Mouse (Mus musculus): ENCODE results near the gene Krtap5-4. TPM values are rescaled to one million over a fixed set of nuclear protein-coding genes. Genes with fewer than 3 reads are reported as not detected.
A peak's percentile ranks its signal among the peaks of the same experiment; 100 is the strongest.
"Not testable (repeated sequence)": the region's sequence is repeated elsewhere in the genome, so short reads cannot be mapped to it uniquely, and the experiment has no call there.

Krtap5-4 gene
- polyA plus RNA-seq, 1 experiment from 2014 or later, result not detected

- H3K4me3 ChIP-seq, result no peak overlapping the region
- no peak overlapping the region for H3K4me2 ChIP-seq
- H3K4me1 ChIP-seq (replicated peaks), result no peaks in the 10 kb centered on the region
- no peak for ATAC-seq (ENCODE audit: low FRiP score)
- H3K36me3 ChIP-seq, result no peaks in the 10 kb centered on the region
- peaks cover 2% of the 10 kb centered on the region; the same call in 1 of the 2 replicates for H3K27me3 ChIP-seq
- H3K9ac ChIP-seq, result no peak overlapping the region
- no peak overlapping the region for H3K27ac ChIP-seq
- H3K9me3 ChIP-seq, result no peaks in the 10 kb centered on the region
Measured at GRCm38 (mm10) chr7:142295418-142295817, 7.9 kb upstream of the Krtap5-4 start.

GRCm38 (mm10) chr7:142296108-142296507 is 7.2 kb upstream of the Krtap5-4 start:
- H3K4me2 ChIP-seq, H3K4me3 ChIP-seq: not testable (repeated sequence)
- 48% methylated on average over 4 of the region's 4 CpGs for WGBS

GRCm38 (mm10) chr7:142297018-142297417 is 6.3 kb upstream of the Krtap5-4 start, which contains the start of gene Krtap5-1:
Gene Krtap5-1, minus strand, starts transcription at chr7:142297118.
- not testable (repeated sequence) for H3K27ac ChIP-seq; H3K9me3 ChIP-seq; H3K27me3 ChIP-seq; H3K9ac ChIP-seq; H3K36me3 ChIP-seq; H3K4me3 ChIP-seq; ATAC-seq (ENCODE audit: low FRiP score); H3K4me1 ChIP-seq (replicated peaks); H3K4me2 ChIP-seq

More at GRCm38 (mm10) chr7:142296108-142296507, 7.2 kb upstream of the Krtap5-4 start:
- H3K9ac ChIP-seq; H3K27me3 ChIP-seq; ATAC-seq (ENCODE audit: low FRiP score); H3K27ac ChIP-seq; H3K4me1 ChIP-seq (replicated peaks); H3K9me3 ChIP-seq; H3K36me3 ChIP-seq: not testable (repeated sequence)

GRCm38 (mm10) chr7:142303929-142304328 is 580 bp downstream of the Krtap5-4 start:
- not testable (repeated sequence) for H3K36me3 ChIP-seq; H3K4me2 ChIP-seq; H3K27ac ChIP-seq; H3K9ac ChIP-seq; ATAC-seq (ENCODE audit: low FRiP score); H3K4me1 ChIP-seq (replicated peaks); H3K9me3 ChIP-seq; H3K27me3 ChIP-seq; H3K4me3 ChIP-seq
- 87% methylated on average over 1 of the region's 1 CpGs for WGBS

GRCm38 (mm10) chr7:142314600-142315285 is 11.4 kb downstream of the Krtap5-4 start:
- 0 out of 2 replicates have a peak, but pooled peaks have one; percentile 36 for ATAC-seq (ENCODE audit: low FRiP score)
- no peak overlapping the region for H3K4me2 ChIP-seq
- H3K9me3 ChIP-seq, result no peaks in the 10 kb centered on the region
- 0 out of 2 replicates have a peak, but pooled peaks cover 2% of the 10 kb centered on the region for H3K27me3 ChIP-seq
- H3K9ac ChIP-seq, result no peak overlapping the region
- peaks cover 22% of the 10 kb centered on the region for H3K4me1 ChIP-seq (replicated peaks)
- 34% methylated on average over 5 of the region's 5 CpGs for whole genome bisulfite sequencing
- no peak overlapping the region for H3K4me3 ChIP-seq
- H3K36me3 ChIP-seq, result no peaks in the 10 kb centered on the region
- H3K27ac ChIP-seq, result no peak overlapping the region

GRCm38 (mm10) chr7:142316558-142316957 is 13.2 kb downstream of the Krtap5-4 start:
- no peak overlapping the region for H3K4me2 ChIP-seq
- H3K27me3 ChIP-seq, result 0 out of 2 replicates have a peak, but pooled peaks cover 5% of the 10 kb centered on the region
- H3K27ac ChIP-seq, result no peak overlapping the region
- no peak overlapping the region for H3K4me3 ChIP-seq
- H3K4me1 ChIP-seq (replicated peaks), result peaks cover 38% of the 10 kb centered on the region
- H3K36me3 ChIP-seq, result no peaks in the 10 kb centered on the region
- no peak for ATAC-seq (ENCODE audit: low FRiP score)
- H3K9me3 ChIP-seq, result no peaks in the 10 kb centered on the region
- no peak overlapping the region for H3K9ac ChIP-seq
- WGBS, result 45% methylated on average over 6 of the region's 6 CpGs

GRCm38 (mm10) chr7:142317216-142317615 is 13.9 kb downstream of the Krtap5-4 start:
- peaks cover 38% of the 10 kb centered on the region for H3K4me1 ChIP-seq (replicated peaks)
- no peaks in the 10 kb centered on the region for H3K9me3 ChIP-seq
- 0 out of 2 replicates have a peak, but pooled peaks cover 5% of the 10 kb centered on the region for H3K27me3 ChIP-seq
- no peak overlapping the region for H3K9ac ChIP-seq
- no peaks in the 10 kb centered on the region for H3K36me3 ChIP-seq
- 80% methylated on average over 5 of the region's 5 CpGs for WGBS
- H3K4me3 ChIP-seq, result no peak overlapping the region
- H3K4me2 ChIP-seq, result no peak overlapping the region
- ATAC-seq (ENCODE audit: low FRiP score), result no peak
- H3K27ac ChIP-seq, result no peak overlapping the region

GRCm38 (mm10) chr7:142319124-142319523 is 15.8 kb downstream of the Krtap5-4 start:
- H3K9ac ChIP-seq, result no peak overlapping the region

GRCm38 (mm10) chr7:142320906-142321305 is 17.6 kb downstream of the Krtap5-4 start:
- WGBS, result 35% methylated on average over 2 of the region's 2 CpGs
- 0 out of 2 replicates have a peak overlapping the region, but pooled peaks have one; percentile 1 for H3K27ac ChIP-seq
- peaks cover 26% of the 10 kb centered on the region for H3K4me1 ChIP-seq (replicated peaks)
- H3K4me2 ChIP-seq, result no peak overlapping the region
- no peak overlapping the region for H3K9ac ChIP-seq
- H3K36me3 ChIP-seq, result no peaks in the 10 kb centered on the region
- H3K27me3 ChIP-seq, result 0 out of 2 replicates have a peak, but pooled peaks cover 3% of the 10 kb centered on the region
- no peak overlapping the region for H3K4me3 ChIP-seq
- no peak for ATAC-seq (ENCODE audit: low FRiP score)
- no peaks in the 10 kb centered on the region for H3K9me3 ChIP-seq

More at GRCm38 (mm10) chr7:142319124-142319523, 15.8 kb downstream of the Krtap5-4 start:
- Histone ChIP-seq H3K4me3 (no peak overlapping the region), H3K27me3 (0 out of 2 replicates have a peak, but pooled peaks cover 5% of the 10 kb centered on the region), H3K4me1 (replicated peaks) (peaks cover 38% of the 10 kb centered on the region), H3K9me3 (no peaks in the 10 kb centered on the region), H3K27ac (0 out of 2 replicates have a peak overlapping the region, but pooled peaks have one; percentile 45), H3K36me3 (no peaks in the 10 kb centered on the region), H3K4me2 (no peak overlapping the region)
- 63% methylated on average over 11 of the region's 11 CpGs for WGBS
- no peak for ATAC-seq (ENCODE audit: low FRiP score)

- not testable (repeated sequence) for H3K9me3 ChIP-seq; ATAC-seq (ENCODE audit: low FRiP score); H3K36me3 ChIP-seq; H3K9ac ChIP-seq; H3K4me2 ChIP-seq; H3K27me3 ChIP-seq; H3K4me3 ChIP-seq
- peaks cover 26% of the 10 kb centered on the region for H3K4me1 ChIP-seq (replicated peaks)
- WGBS, result 50% methylated on average over 7 of the region's 10 CpGs
- peak overlapping the region; percentile 40; the same call in 1 of the 2 replicates for H3K27ac ChIP-seq
Measured at GRCm38 (mm10) chr7:142321637-142322306, 18.4 kb downstream of the Krtap5-4 start.

GRCm38 (mm10) chr7:142322641-142323040 is 19.3 kb downstream of the Krtap5-4 start:
- WGBS, result 96% methylated on average over 6 of the region's 6 CpGs
- ATAC-seq (ENCODE audit: low FRiP score), result no peak

GRCm38 (mm10) chr7:142323396-142324117 is 20.2 kb downstream of the Krtap5-4 start:
- WGBS, result 88% methylated on average over 12 of the region's 12 CpGs
- no peak for ATAC-seq (ENCODE audit: low FRiP score)
- no peak overlapping the region for H3K4me2 ChIP-seq

More at GRCm38 (mm10) chr7:142322641-142323040, 19.3 kb downstream of the Krtap5-4 start:
- no peak overlapping the region for H3K27ac ChIP-seq
- H3K9ac ChIP-seq, result no peak overlapping the region
- H3K4me1 ChIP-seq (replicated peaks), result peaks cover 26% of the 10 kb centered on the region
- 0 out of 2 replicates have a peak, but pooled peaks cover 3% of the 10 kb centered on the region for H3K27me3 ChIP-seq
- H3K4me2 ChIP-seq, result no peak overlapping the region
- H3K9me3 ChIP-seq, result no peaks in the 10 kb centered on the region
- no peak overlapping the region for H3K4me3 ChIP-seq
- no peaks in the 10 kb centered on the region for H3K36me3 ChIP-seq

More at GRCm38 (mm10) chr7:142323396-142324117, 20.2 kb downstream of the Krtap5-4 start:
- Histone ChIP-seq H3K36me3 (no peaks in the 10 kb centered on the region), H3K4me1 (replicated peaks) (peaks cover 26% of the 10 kb centered on the region), H3K27ac (no peak overlapping the region), H3K27me3 (0 out of 2 replicates have a peak, but pooled peaks cover 3% of the 10 kb centered on the region), H3K9ac (no peak overlapping the region), H3K4me3 (no peak overlapping the region), H3K9me3 (no peaks in the 10 kb centered on the region)
